Mouse (Mus musculus): ENCODE measurements around the gene Syce2. TPM values are rescaled to one million over a fixed set of nuclear protein-coding genes. Genes with fewer than 3 reads are reported as not detected.

Gene Syce2
- total and polyA plus RNA-seq, 2 experiments from 2014 or later = 0.15 to 9.7 TPM

GRCm38 (mm10) chr8:84895963-84896362 is 24.1 kb downstream of the Syce2 start:
- Histone ChIP-seq H3K9ac (replicated peaks; ENCODE audit: low read depth, low read length) (no peak overlapping the region), H3K4me1 (ENCODE audit: control insufficient read depth, insufficient read depth) (peaks cover 12% of the 10 kb centered on the region), H3K36me3 (replicated peaks; ENCODE audit: control insufficient read depth, insufficient read depth, low read length) (no peaks in the 10 kb centered on the region), H3K27me3 (ENCODE audit: control insufficient read depth, insufficient read depth, low read length) (no peaks in the 10 kb centered on the region), H3K27ac (ENCODE audit: low read depth) (no peak overlapping the region), H3K4me3 (ENCODE audit: low read depth, low read length) (no peak overlapping the region), H3K4me2 (ENCODE audit: low read depth, low read length) (no peak overlapping the region), H3K9me3 (replicated peaks; ENCODE audit: control insufficient read depth, low read length) (no peaks in the 10 kb centered on the region)
- ATAC-seq (ENCODE audit: insufficient read depth, low read depth) (no peak), DNase-seq (ENCODE audit: low spot score) (no peak)
- TF ChIP-seq CTCF (IDR thresholded peaks at IDR 0.05; ENCODE audit: low read depth) (no peak), EP300 (IDR thresholded peaks at IDR 0.05; ENCODE audit: low read depth) (no peak)
- 75% methylated on average over 5 of the region's 5 CpGs for WGBS

- no peak overlapping the region for H3K9ac ChIP-seq (replicated peaks; ENCODE audit: low read depth, low read length)
- no peak for ATAC-seq (ENCODE audit: insufficient read depth, low read depth)
- H3K9me3 ChIP-seq (replicated peaks; ENCODE audit: control insufficient read depth, low read length) = no peaks in the 10 kb centered on the region
- TF ChIP-seq EP300 (IDR thresholded peaks at IDR 0.05; ENCODE audit: low read depth) (no peak), CTCF (IDR thresholded peaks at IDR 0.05; ENCODE audit: low read depth) (no peak)
- H3K4me1 ChIP-seq (ENCODE audit: control insufficient read depth, insufficient read depth) = no peaks in the 10 kb centered on the region
- no peaks in the 10 kb centered on the region for H3K36me3 ChIP-seq (replicated peaks; ENCODE audit: control insufficient read depth, insufficient read depth, low read length)
- H3K4me2 ChIP-seq (ENCODE audit: low read depth, low read length) = no peak overlapping the region
- DNase-seq (ENCODE audit: low spot score) = no peak
- H3K27ac ChIP-seq (ENCODE audit: low read depth) = no peak overlapping the region
- 27% methylated on average over 4 of the region's 4 CpGs for WGBS
- H3K27me3 ChIP-seq (ENCODE audit: control insufficient read depth, insufficient read depth, low read length) = peaks cover 13% of the 10 kb centered on the region; the same call in 1 of the 2 replicates
- H3K4me3 ChIP-seq (ENCODE audit: low read depth, low read length) = no peak overlapping the region
Observed at GRCm38 (mm10) chr8:84901071-84901470, 29.2 kb downstream of the Syce2 start.

- H3K4me3 ChIP-seq (ENCODE audit: low read depth, low read length) = peak within 1 kb of the TSS; percentile 58
- ATAC-seq (ENCODE audit: insufficient read depth, low read depth) (no peak), DNase-seq (ENCODE audit: low spot score) (no peak)
- H3K36me3 ChIP-seq (replicated peaks; ENCODE audit: control insufficient read depth, insufficient read depth, low read length) = no peaks in the 10 kb centered on the region
- TF ChIP-seq CTCF (IDR thresholded peaks at IDR 0.05; ENCODE audit: low read depth) (no peak), EP300 (IDR thresholded peaks at IDR 0.05; ENCODE audit: low read depth) (no peak)
- no peak within 1 kb of the TSS for H3K27ac ChIP-seq (ENCODE audit: low read depth)
- H3K4me2 ChIP-seq (ENCODE audit: low read depth, low read length) = peak within 1 kb of the TSS; percentile 91
- peak within 1 kb of the TSS; percentile 57 for H3K9ac ChIP-seq (replicated peaks; ENCODE audit: low read depth, low read length)
- H3K27me3 ChIP-seq (ENCODE audit: control insufficient read depth, insufficient read depth, low read length) = peaks cover 13% of the 10 kb centered on the region; the same call in 1 of the 2 replicates
- 52% methylated on average over 3 of the region's 3 CpGs for WGBS
- no peaks in the 10 kb centered on the region for H3K9me3 ChIP-seq (replicated peaks; ENCODE audit: control insufficient read depth, low read length)
- no peaks in the 10 kb centered on the region for H3K4me1 ChIP-seq (ENCODE audit: control insufficient read depth, insufficient read depth)
Observed at GRCm38 (mm10) chr8:84901752-84902151, 29.8 kb downstream of the Syce2 start, which contains the start of gene Klf1. Gene Klf1, plus strand, starts transcription at chr8:84901928.

- peak overlapping the region; percentile 57 for H3K9ac ChIP-seq (replicated peaks; ENCODE audit: low read depth, low read length)
- no peak overlapping the region for H3K27ac ChIP-seq (ENCODE audit: low read depth)
- peak overlapping the region; percentile 58 for H3K4me3 ChIP-seq (ENCODE audit: low read depth, low read length)
- H3K36me3 ChIP-seq (replicated peaks; ENCODE audit: control insufficient read depth, insufficient read depth, low read length) = no peaks in the 10 kb centered on the region
- DNase-seq (ENCODE audit: low spot score) = no peak
- peaks cover 13% of the 10 kb centered on the region; the same call in 1 of the 2 replicates for H3K27me3 ChIP-seq (ENCODE audit: control insufficient read depth, insufficient read depth, low read length)
- no peaks in the 10 kb centered on the region for H3K4me1 ChIP-seq (ENCODE audit: control insufficient read depth, insufficient read depth)
- TF ChIP-seq CTCF (IDR thresholded peaks at IDR 0.05; ENCODE audit: low read depth) (no peak), EP300 (IDR thresholded peaks at IDR 0.05; ENCODE audit: low read depth) (no peak)
- no peak for ATAC-seq (ENCODE audit: insufficient read depth, low read depth)
- H3K9me3 ChIP-seq (replicated peaks; ENCODE audit: control insufficient read depth, low read length) = no peaks in the 10 kb centered on the region
- 7% methylated on average over 24 of the region's 24 CpGs for WGBS
- peak overlapping the region; percentile 91 for H3K4me2 ChIP-seq (ENCODE audit: low read depth, low read length)
Observed at GRCm38 (mm10) chr8:84902367-84902919, 30.5 kb downstream of the Syce2 start.

GRCm38 (mm10) chr8:84902920-84903661 is 31.2 kb downstream of the Syce2 start:
- DNase-seq (ENCODE audit: low spot score) (peak; percentile 80), ATAC-seq (ENCODE audit: insufficient read depth, low read depth) (peak; percentile 91)
- Histone ChIP-seq H3K36me3 (replicated peaks; ENCODE audit: control insufficient read depth, insufficient read depth, low read length) (no peaks in the 10 kb centered on the region), H3K4me1 (ENCODE audit: control insufficient read depth, insufficient read depth) (no peaks in the 10 kb centered on the region), H3K9ac (replicated peaks; ENCODE audit: low read depth, low read length) (peak overlapping the region; percentile 57), H3K27me3 (ENCODE audit: control insufficient read depth, insufficient read depth, low read length) (peaks cover 13% of the 10 kb centered on the region; the same call in 1 of the 2 replicates), H3K9me3 (replicated peaks; ENCODE audit: control insufficient read depth, low read length) (no peaks in the 10 kb centered on the region), H3K4me3 (ENCODE audit: low read depth, low read length) (peak overlapping the region; percentile 58), H3K4me2 (ENCODE audit: low read depth, low read length) (peak overlapping the region; percentile 91), H3K27ac (ENCODE audit: low read depth) (no peak overlapping the region)
- under 1% methylated on average over 68 of the region's 68 CpGs for WGBS
- TF ChIP-seq CTCF (IDR thresholded peaks at IDR 0.05; ENCODE audit: low read depth) (peak; percentile 70), EP300 (IDR thresholded peaks at IDR 0.05; ENCODE audit: low read depth) (no peak)

All from heart, postnatal 0 days (tissue).